Mouse (Mus musculus) kidney, embryonic 14.5 days (tissue): ENCODE measurements at regions not wholly inside any gene's neighbourhood (a gene's known extent, or its start where the extent isn't known, plus 50 kb on each side); places are given as distances from the start of the nearest gene placed in this dataset.

ENCODE experiments used
- ATAC-seq: fragments of 200-750 bp; cut with Nextera tagmentation; 2 replicates; pipeline ENCODE4 v1.8.0; 2017; ENCODE audit warnings: moderate number of reproducible peaks, mild to moderate bottlenecking, moderate TSS enrichment, moderate library complexity; ENCODE audit not compliant: low FRiP score, low TSS enrichment
- H3K27ac ChIP-seq: fragments of 300-500 bp; sonication (generic); 2 replicates; pipeline ENCODE4 v1.5.1; 2014; ENCODE audit warnings: low read depth, mild to moderate bottlenecking, low read length, moderate library complexity, mixed read lengths
- H3K27me3 ChIP-seq: fragments of 300-500 bp; sonication (generic); 2 replicates; pipeline ENCODE4 v1.6.1; 2014; ENCODE audit warnings: mild to moderate bottlenecking, low read length; ENCODE audit not compliant: control insufficient read depth, insufficient read depth
- H3K36me3 ChIP-seq: fragments of 300-500 bp; sonication (generic); 2 replicates; pipeline ENCODE4 v1.6.1; 2014; ENCODE audit warnings: low read length, mixed read lengths; ENCODE audit not compliant: control insufficient read depth, insufficient read depth
- H3K4me1 ChIP-seq: fragments of 300-500 bp; sonication (generic); 2 replicates; pipeline ENCODE4 v1.6.1; 2014; ENCODE audit warnings: low read length, mixed read lengths; ENCODE audit not compliant: control insufficient read depth, insufficient read depth
- H3K4me2 ChIP-seq: fragments of 300-500 bp; sonication (generic); replicated peaks from 2 replicates; pipeline ENCODE4 v1.6.1; 2014; ENCODE audit warnings: low read depth, mild to moderate bottlenecking, low read length
- H3K4me3 ChIP-seq: fragments of 300-500 bp; sonication (generic); 2 replicates; pipeline ENCODE4 v1.5.1; 2014; ENCODE audit warnings: mild to moderate bottlenecking, low read length
- H3K9ac ChIP-seq: fragments of 300-500 bp; sonication (generic); 2 replicates; pipeline ENCODE4 v1.6.1; 2014; ENCODE audit warnings: low read depth, mild to moderate bottlenecking, low read length, moderate library complexity
- H3K9me3 ChIP-seq: fragments of 300-500 bp; sonication (generic); 2 replicates; pipeline ENCODE4 v1.6.1; 2016; ENCODE audit warnings: low read length; ENCODE audit not compliant: control insufficient read depth
- WGBS: fragments of 180-500 bp; shearing (Covaris S2); extraction: QIAGEN DNeasy Blood & Tissue Kit; methylation state at CpG from one replicate; pipeline ENCODE4 v1.1.7; 2014; 5-methylcytosine and 5-hydroxymethylcytosine counted together

DNA sequence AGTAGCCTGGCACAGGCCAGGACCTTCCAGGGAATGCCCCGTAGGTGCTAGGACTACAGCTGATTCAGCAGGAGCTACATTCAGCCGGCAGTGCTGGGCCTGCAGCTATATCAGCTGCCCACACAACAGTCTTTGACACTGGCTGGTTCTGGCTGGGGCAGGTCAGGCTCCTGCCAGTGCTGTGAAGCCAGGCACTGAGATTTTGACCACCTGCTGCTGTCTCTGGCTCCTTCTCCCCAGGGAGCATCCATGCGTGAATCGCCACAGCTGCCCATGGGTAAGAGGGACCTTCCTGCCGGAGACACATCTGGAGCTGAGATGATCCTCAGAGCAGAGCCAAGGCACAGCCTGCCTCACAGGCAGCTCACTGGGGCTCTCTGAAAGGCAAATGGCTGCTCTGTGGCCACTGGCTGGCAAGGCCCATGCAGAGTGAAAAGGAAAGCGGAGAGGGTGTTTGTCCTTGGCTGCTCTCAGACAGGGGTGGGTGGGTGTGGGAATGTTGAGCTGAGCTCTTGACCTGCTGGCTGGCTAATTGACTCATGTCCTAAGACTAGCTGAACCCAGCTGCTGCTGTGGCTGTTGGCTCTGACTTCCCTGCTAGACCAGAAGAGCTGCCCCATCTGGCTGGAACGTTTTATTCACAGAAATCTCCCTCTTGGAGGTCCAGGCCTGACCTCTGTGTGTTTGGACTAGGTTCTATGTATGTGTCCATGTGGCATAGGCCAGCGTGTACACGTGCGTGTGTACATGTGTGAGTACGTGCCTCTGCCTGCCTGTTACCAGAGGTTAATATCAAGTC is 187.4 kb upstream of the Igsf21 start:
- H3K4me3 ChIP-seq, result no peak overlapping the region
- no peak overlapping the region for H3K9ac ChIP-seq
- H3K27me3 ChIP-seq, result no peaks in the 10 kb centered on the region; the same call in 1 of the 2 replicates
- H3K27ac ChIP-seq, result no peak overlapping the region
- peaks cover 27% of the 10 kb centered on the region for H3K4me1 ChIP-seq
- H3K36me3 ChIP-seq, result no peaks in the 10 kb centered on the region
- 51% methylated on average over 11 of the region's 11 CpGs for WGBS
- H3K4me2 ChIP-seq, result no peak overlapping the region
- no peaks in the 10 kb centered on the region for H3K9me3 ChIP-seq
- ATAC-seq, result peak; percentile 43

DNA sequence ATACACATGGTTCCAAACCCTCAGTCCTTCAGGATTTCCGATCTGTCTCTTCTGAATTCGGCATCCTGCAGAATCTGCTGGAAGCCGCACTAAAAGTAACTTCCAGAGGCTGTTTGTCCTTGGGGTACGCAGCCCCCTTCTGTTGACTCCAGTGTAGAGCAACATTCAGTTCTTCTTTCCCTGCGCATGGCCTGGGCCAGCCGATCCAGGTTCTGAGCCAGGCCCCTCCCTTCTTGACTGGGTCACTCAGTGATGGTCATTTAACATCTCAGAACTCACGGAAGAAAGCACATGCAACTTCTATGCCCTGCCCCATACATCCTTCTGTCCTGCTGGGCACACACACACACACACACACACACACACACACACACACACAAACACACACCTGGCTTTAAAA is 185.5 kb upstream of the Igsf21 start:
- Histone ChIP-seq H3K4me2 (no peak overlapping the region), H3K9me3 (no peaks in the 10 kb centered on the region), H3K4me1 (peaks cover 27% of the 10 kb centered on the region), H3K27me3 (no peaks in the 10 kb centered on the region; the same call in 1 of the 2 replicates), H3K27ac (no peak overlapping the region), H3K36me3 (no peaks in the 10 kb centered on the region), H3K9ac (no peak overlapping the region), H3K4me3 (no peak overlapping the region)
- no peak for ATAC-seq
- 75% methylated on average over 7 of the region's 7 CpGs for WGBS

DNA sequence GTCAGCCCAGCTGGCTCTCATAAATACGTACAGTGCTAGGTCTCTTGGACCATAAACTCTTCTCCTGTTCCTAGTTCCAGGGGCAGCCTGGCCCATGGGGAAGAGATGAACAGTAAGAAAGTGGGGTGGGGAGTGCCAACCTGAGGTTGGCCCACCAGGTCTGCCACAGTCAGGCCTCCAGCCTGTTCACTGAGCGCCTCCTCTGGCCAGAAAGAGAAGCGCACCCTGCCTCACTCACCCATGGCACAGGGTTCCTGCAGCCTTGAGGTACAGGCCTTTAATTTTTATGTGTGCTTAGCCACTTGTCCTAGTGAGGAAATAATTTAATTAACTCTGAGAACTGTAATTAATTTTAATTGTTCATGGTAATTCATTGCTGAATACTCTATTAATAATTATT is 180.5 kb upstream of the Igsf21 start:
- Histone ChIP-seq H3K27ac (no peak overlapping the region), H3K36me3 (no peaks in the 10 kb centered on the region), H3K9ac (no peak overlapping the region), H3K4me3 (no peak overlapping the region), H3K4me2 (no peak overlapping the region), H3K4me1 (no peaks in the 10 kb centered on the region), H3K9me3 (no peaks in the 10 kb centered on the region), H3K27me3 (no peaks in the 10 kb centered on the region)
- ATAC-seq, result no peak
- WGBS, result 75% methylated on average over 3 of the region's 3 CpGs

DNA sequence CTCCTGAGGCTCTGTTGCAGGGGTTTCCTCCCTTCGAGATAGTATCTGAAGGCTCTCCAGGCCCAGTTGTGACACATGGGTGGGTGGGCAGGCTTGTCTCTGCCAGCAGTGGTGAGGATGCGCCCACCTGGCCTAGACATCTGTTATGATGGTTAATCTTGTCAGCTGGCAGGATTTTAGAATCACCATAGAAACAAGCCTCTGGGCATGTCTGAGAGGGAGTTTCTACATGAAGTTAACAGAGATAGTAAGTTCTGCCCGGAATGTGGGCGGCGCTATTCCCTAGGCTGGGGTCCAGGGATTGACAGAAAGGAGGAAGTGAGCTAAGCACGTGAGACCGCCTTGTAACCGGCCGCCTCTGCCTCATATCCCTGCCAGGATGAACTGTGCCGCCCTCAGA is 177.2 kb upstream of the Igsf21 start:
- Histone ChIP-seq H3K9ac (no peak overlapping the region), H3K9me3 (no peaks in the 10 kb centered on the region), H3K27me3 (peaks cover 4% of the 10 kb centered on the region; the same call in 1 of the 2 replicates), H3K36me3 (no peaks in the 10 kb centered on the region), H3K27ac (no peak overlapping the region), H3K4me2 (no peak overlapping the region), H3K4me3 (no peak overlapping the region), H3K4me1 (0 out of 2 replicates have a peak, but pooled peaks cover 4% of the 10 kb centered on the region)
- no peak for ATAC-seq
- WGBS, result 89% methylated on average over 10 of the region's 10 CpGs

DNA sequence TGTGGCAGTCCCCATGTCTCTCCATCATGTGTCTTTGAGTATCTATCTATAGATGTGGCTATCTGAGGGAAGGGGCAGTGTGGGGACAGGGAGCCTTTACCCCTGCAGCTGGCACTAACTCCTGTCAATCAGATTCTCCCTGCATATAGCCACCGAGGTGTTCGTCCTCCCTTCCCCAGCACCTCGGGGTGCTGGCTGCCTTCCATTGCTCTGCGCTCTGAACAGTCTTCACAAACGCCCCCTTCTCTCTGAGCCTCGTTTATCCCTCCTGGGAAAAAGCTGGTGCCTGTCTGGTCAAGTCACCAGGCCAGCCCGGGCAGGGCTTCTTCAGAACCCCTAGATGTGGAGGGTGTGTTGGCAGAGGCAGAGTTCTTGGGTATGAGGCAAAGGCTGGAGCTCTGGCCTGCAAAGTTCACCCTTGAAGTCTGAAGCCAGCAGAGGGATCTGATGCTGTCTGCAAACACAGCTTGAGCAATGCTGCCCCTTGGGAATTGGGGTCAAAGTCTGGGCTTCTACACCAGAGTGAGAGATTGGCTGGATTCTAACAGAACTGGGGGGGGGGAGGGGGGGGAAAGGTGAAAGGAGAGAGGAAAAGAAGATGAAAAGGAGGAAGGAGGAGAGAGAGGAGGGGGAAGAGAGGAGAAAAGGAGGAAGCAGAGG is 175.5 kb upstream of the Igsf21 start:
- ATAC-seq, result no peak
- 0 out of 2 replicates have a peak, but pooled peaks cover 4% of the 10 kb centered on the region for H3K4me1 ChIP-seq
- H3K36me3 ChIP-seq, result no peaks in the 10 kb centered on the region
- H3K4me3 ChIP-seq, result no peak overlapping the region
- H3K27me3 ChIP-seq, result peaks cover 4% of the 10 kb centered on the region; the same call in 1 of the 2 replicates
- H3K9me3 ChIP-seq, result no peaks in the 10 kb centered on the region
- H3K27ac ChIP-seq, result no peak overlapping the region
- H3K4me2 ChIP-seq, result no peak overlapping the region
- 75% methylated on average over 7 of the region's 7 CpGs for WGBS
- H3K9ac ChIP-seq, result no peak overlapping the region

DNA sequence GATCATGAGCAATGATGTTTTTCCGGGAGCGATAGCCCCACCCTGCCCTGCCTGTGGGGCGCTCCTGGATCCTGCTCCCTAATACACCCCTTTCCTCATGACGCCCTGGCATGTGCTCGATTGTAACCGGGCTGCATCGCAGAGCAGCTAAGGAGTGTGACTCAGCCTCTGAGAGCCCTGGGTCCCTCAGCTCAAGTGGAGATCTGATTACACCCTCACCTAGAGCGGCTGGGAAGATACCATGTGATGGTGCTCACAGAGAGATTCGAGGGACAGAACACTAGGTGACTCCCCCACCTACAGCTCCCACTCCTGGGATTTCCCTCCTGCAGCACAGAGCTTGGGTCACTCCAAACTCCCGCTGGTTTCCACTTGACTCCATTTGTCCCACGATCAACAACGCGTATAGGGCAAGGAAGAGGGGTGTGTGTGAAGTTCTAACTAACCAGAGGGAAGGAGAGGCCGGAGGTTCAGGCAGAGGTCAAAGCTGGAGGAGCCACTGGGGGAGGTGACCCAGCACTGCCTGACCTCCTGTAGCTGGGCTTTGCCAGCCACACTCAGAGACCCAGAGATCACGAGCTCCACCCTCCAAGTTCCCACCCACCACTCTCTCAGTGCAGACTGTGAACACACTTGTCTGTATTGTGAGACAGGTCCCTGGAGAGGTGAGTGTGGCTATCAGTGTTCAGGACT is 173.3 kb upstream of the Igsf21 start:
- Histone ChIP-seq H3K27ac (no peak overlapping the region), H3K9me3 (no peaks in the 10 kb centered on the region), H3K36me3 (no peaks in the 10 kb centered on the region), H3K4me1 (0 out of 2 replicates have a peak, but pooled peaks cover 4% of the 10 kb centered on the region), H3K4me2 (no peak overlapping the region), H3K4me3 (no peak overlapping the region), H3K27me3 (peaks cover 4% of the 10 kb centered on the region; the same call in 1 of the 2 replicates), H3K9ac (no peak overlapping the region)
- WGBS, result 20% methylated on average over 15 of the region's 15 CpGs
- ATAC-seq, result peak; percentile 75; the same call in 1 of the 2 replicates

DNA sequence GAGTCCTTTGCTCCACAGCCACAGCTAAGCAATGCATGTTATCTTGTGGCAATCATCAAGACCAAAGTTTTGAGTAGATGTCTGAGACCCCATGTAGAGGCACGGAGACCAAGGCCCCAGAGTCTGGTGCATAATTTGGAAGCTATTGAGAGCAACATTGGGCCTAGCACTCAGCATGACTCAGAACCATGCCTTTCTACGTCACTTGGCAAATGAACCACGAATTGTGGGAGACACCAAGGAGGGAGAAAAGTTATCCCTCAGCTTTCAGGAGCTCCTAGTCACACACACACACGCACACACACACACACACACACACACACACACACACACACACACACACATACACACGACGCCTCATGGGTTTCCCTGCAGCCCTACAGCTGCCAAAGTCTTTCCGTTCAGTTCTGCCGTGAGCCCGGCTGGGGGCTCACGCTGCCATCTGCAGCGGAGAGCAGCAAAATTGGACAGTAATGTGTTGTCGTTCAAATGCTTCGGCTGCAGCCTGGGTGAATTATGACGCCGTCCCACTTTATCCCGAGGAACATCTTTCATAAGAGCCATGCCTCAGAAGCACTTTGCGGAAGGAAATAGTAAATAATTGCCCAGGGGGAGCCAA is 165.8 kb upstream of the Igsf21 start:
- WGBS, result 68% methylated on average over 17 of the region's 17 CpGs
- no peak overlapping the region for H3K9ac ChIP-seq

DNA sequence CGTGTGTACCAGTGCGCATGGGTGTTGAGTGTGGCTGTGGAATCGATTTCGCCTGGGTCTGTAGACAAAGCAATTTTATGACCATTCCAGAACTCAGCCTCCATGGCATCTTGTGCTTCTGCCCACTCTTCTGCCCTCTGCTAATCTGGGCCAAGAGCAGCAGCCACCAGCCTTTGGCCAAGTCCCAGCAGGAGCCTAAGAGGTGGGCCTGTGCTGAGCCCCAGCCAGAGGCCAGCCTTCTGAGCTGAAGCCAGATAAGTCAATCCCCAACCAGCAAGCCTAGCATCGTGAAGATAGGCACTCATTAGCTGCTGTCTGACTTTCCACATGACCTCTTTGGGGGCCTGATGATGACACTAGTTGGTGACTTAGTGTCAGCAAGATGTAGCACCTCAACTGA is 161.9 kb upstream of the Igsf21 start:
- Histone ChIP-seq H3K9me3 (no peaks in the 10 kb centered on the region), H3K27me3 (no peaks in the 10 kb centered on the region), H3K4me3 (no peak overlapping the region), H3K9ac (no peak overlapping the region), H3K36me3 (no peaks in the 10 kb centered on the region), H3K4me1 (no peaks in the 10 kb centered on the region), H3K4me2 (no peak overlapping the region), H3K27ac (no peak overlapping the region)
- ATAC-seq, result no peak
- 96% methylated on average over 5 of the region's 5 CpGs for WGBS

More for the DNA sequence above, 165.8 kb upstream of the Igsf21 start:
- Histone ChIP-seq H3K36me3 (no peaks in the 10 kb centered on the region), H3K27me3 (no peaks in the 10 kb centered on the region), H3K4me3 (no peak overlapping the region), H3K4me2 (no peak overlapping the region), H3K27ac (no peak overlapping the region), H3K9me3 (no peaks in the 10 kb centered on the region), H3K4me1 (no peaks in the 10 kb centered on the region)
- ATAC-seq, result no peak
